Mouse (Mus musculus): Measurements from ENCODE around the gene Hist1h4d.
"Not testable (repeated sequence)": the region's sequence is repeated elsewhere in the genome, so short reads cannot be mapped to it uniquely, and the experiment has no call there.

GRCm38 (mm10) chr13:23573034-23573897 lies 8.1 kb upstream of the Hist1h4d start:
- TF ChIP-seq CTCF, EP300 (IDR thresholded peaks at IDR 0.05; ENCODE audit: low read depth): not testable (repeated sequence)

All from liver, embryonic 14.5 days (tissue).